Mouse (Mus musculus) heart, postnatal 0 days (tissue): ENCODE results near the gene Gm16181. TPM values are rescaled to one million over a fixed set of nuclear protein-coding genes. Genes with fewer than 3 reads are reported as not detected.

Source experiments
- ATAC-seq: fragments of 200-750 bp; cut with Nextera tagmentation; 2 replicates; pipeline ENCODE4 v1.8.0; 2017; ENCODE audit warnings: low read depth, moderate number of reproducible peaks, moderate library complexity; ENCODE audit not compliant: insufficient read depth
- DNase-seq: peaks from one replicate; pipeline ENCODE4 v3.0.0-alpha.2; 2016; ENCODE audit warnings: low spot score
- H3K27ac ChIP-seq: fragments of 300-500 bp; sonication (generic); 2 replicates; pipeline ENCODE4 v1.5.1; 2014; ENCODE audit warnings: low read depth, mild to moderate bottlenecking
- H3K27me3 ChIP-seq: fragments of 300-500 bp; sonication (generic); 2 replicates; pipeline ENCODE4 v1.6.1; 2014; ENCODE audit warnings: low read length, mixed read lengths; ENCODE audit not compliant: control insufficient read depth, insufficient read depth
- H3K36me3 ChIP-seq: fragments of 300-500 bp; sonication (generic); replicated peaks from 2 replicates; pipeline ENCODE4 v1.6.1; 2014; ENCODE audit warnings: low read length, mixed read lengths; ENCODE audit not compliant: control insufficient read depth, insufficient read depth
- H3K4me1 ChIP-seq: fragments of 300-500 bp; sonication (generic); 2 replicates; pipeline ENCODE4 v1.6.1; 2014; ENCODE audit warnings: antibody characterized with exemption; ENCODE audit not compliant: control insufficient read depth, insufficient read depth
- H3K4me2 ChIP-seq: fragments of 300-500 bp; sonication (generic); 2 replicates; pipeline ENCODE4 v1.6.1; 2014; ENCODE audit warnings: low read depth, mild to moderate bottlenecking, low read length, moderate library complexity
- H3K4me3 ChIP-seq: fragments of 300-500 bp; sonication (generic); 2 replicates; pipeline ENCODE4 v1.5.1; 2014; ENCODE audit warnings: low read depth, low read length
- H3K9ac ChIP-seq: fragments of 300-500 bp; sonication (generic); replicated peaks from 2 replicates; pipeline ENCODE4 v1.6.1; 2014; ENCODE audit warnings: low read depth, low read length, mixed read lengths
- H3K9me3 ChIP-seq: fragments of 300-500 bp; sonication (generic); replicated peaks from 2 replicates; pipeline ENCODE4 v1.6.1; 2016; ENCODE audit warnings: low read length; ENCODE audit not compliant: control insufficient read depth
- CTCF ChIP-seq: IDR thresholded peaks from 2 replicates; pipeline ENCODE4 v1.5.1; 2016; ENCODE audit warnings: antibody characterized with exemption, control low read depth, low read depth
- EP300 ChIP-seq: IDR thresholded peaks from 2 replicates; pipeline ENCODE4 v1.6.1; 2016; ENCODE audit warnings: antibody characterized with exemption, low read depth
- WGBS: fragments of 180-500 bp; shearing (Covaris S2); extraction: QIAGEN DNeasy Blood & Tissue Kit; methylation state at CpG from one replicate; pipeline ENCODE4 v1.1.7; 2014; 5-methylcytosine and 5-hydroxymethylcytosine counted together
- polyA plus RNA-seq: library from polyadenylated mRNA; unstranded; fragments of >200 nt; fragmentation: Nextera tagmentation; extraction: Ambion mirVana; gene quantifications from 2 replicates; pipeline ENCODE4 v1.2.1, GENCODE M21; 2015
- total RNA-seq: library from RNA; depleted of rRNA; stranded (reverse); fragments of >200 nt; gene quantifications from 2 replicates; pipeline ENCODE4 v1.2.3, GENCODE M21; 2014; ENCODE audit warnings: low replicate concordance

Gm16181 gene
- total and polyA plus RNA-seq, 2 experiments from 2014 or later = 0.87 TPM; not detected in 1

GRCm38 (mm10) chr17:35198029-35198428 lies 22.6 kb upstream of the Gm16181 start:
- peaks cover 5% of the 10 kb centered on the region for H3K4me1 ChIP-seq
- TF ChIP-seq CTCF (no peak), EP300 (no peak)
- H3K9me3 ChIP-seq = no peaks in the 10 kb centered on the region
- 65% methylated on average over 7 of the region's 7 CpGs for WGBS
- DNase-seq (no peak), ATAC-seq (no peak)
- peaks cover 75% of the 10 kb centered on the region for H3K27me3 ChIP-seq
- no peak overlapping the region for H3K4me3 ChIP-seq
- no peak overlapping the region for H3K4me2 ChIP-seq
- no peak overlapping the region for H3K27ac ChIP-seq
- no peaks in the 10 kb centered on the region for H3K36me3 ChIP-seq
- H3K9ac ChIP-seq = no peak overlapping the region

GRCm38 (mm10) chr17:35198946-35199345 lies 21.7 kb upstream of the Gm16181 start:
- Histone ChIP-seq H3K27me3 (peaks cover 74% of the 10 kb centered on the region), H3K4me2 (no peak overlapping the region), H3K36me3 (no peaks in the 10 kb centered on the region), H3K9ac (no peak overlapping the region), H3K4me3 (no peak overlapping the region), H3K4me1 (peaks cover 5% of the 10 kb centered on the region), H3K27ac (no peak overlapping the region), H3K9me3 (no peaks in the 10 kb centered on the region)
- WGBS = 39% methylated on average over 8 of the region's 8 CpGs
- no peak for ATAC-seq
- no peak for TF ChIP-seq CTCF
- DNase-seq = no peak

GRCm38 (mm10) chr17:35200398-35200797 lies 20.2 kb upstream of the Gm16181 start:
- H3K27ac ChIP-seq = no peak overlapping the region; the same call in 1 of the 2 replicates
- 65% methylated on average over 11 of the region's 11 CpGs for WGBS
- H3K4me2 ChIP-seq = peak overlapping the region; percentile 23; the same call in 1 of the 2 replicates
- H3K9me3 ChIP-seq = no peaks in the 10 kb centered on the region
- H3K27me3 ChIP-seq = peaks cover 71% of the 10 kb centered on the region
- H3K4me1 ChIP-seq = peaks cover 5% of the 10 kb centered on the region
- no peak for ATAC-seq
- no peak for TF ChIP-seq CTCF
- TF ChIP-seq EP300 = no peak
- H3K36me3 ChIP-seq = no peaks in the 10 kb centered on the region
- DNase-seq = no peak
- no peak overlapping the region for H3K9ac ChIP-seq
- no peak overlapping the region for H3K4me3 ChIP-seq

- Histone ChIP-seq H3K4me1 (peaks cover 2% of the 10 kb centered on the region; the same call in 1 of the 2 replicates), H3K27me3 (peaks cover 64% of the 10 kb centered on the region), H3K4me2 (peak overlapping the region; percentile 23), H3K27ac (no peak overlapping the region), H3K36me3 (no peaks in the 10 kb centered on the region), H3K9me3 (no peaks in the 10 kb centered on the region), H3K4me3 (peak overlapping the region; percentile 2; the same call in 1 of the 2 replicates), H3K9ac (no peak overlapping the region)
- DNase-seq = no peak
- TF ChIP-seq CTCF (no peak), EP300 (no peak)
- 45% methylated on average over 11 of the region's 11 CpGs for WGBS
- ATAC-seq = no peak
Observed at GRCm38 (mm10) chr17:35201128-35201527, 19.5 kb upstream of the Gm16181 start.

GRCm38 (mm10) chr17:35201787-35202186 lies 18.8 kb upstream of the Gm16181 start, which contains the start of gene Tnf:
Tnf (minus strand) TSS chr17:35202007.
- Histone ChIP-seq H3K27ac (no peak within 1 kb of the TSS), H3K4me1 (no peaks in the 10 kb centered on the region), H3K36me3 (no peaks in the 10 kb centered on the region), H3K9ac (no peak within 1 kb of the TSS), H3K9me3 (no peaks in the 10 kb centered on the region), H3K4me3 (peak within 1 kb of the TSS; percentile 2; the same call in 1 of the 2 replicates), H3K4me2 (peak within 1 kb of the TSS; percentile 23), H3K27me3 (peaks cover 58% of the 10 kb centered on the region)
- no peak for TF ChIP-seq EP300
- no peak for TF ChIP-seq CTCF
- DNase-seq = no peak
- 31% methylated on average over 13 of the region's 13 CpGs for WGBS
- no peak for ATAC-seq

GRCm38 (mm10) chr17:35202442-35202841 lies 18.2 kb upstream of the Gm16181 start:
- ATAC-seq = no peak
- DNase-seq = no peak
- 58% methylated on average over 4 of the region's 4 CpGs for WGBS

More at GRCm38 (mm10) chr17:35202442-35202841, 18.2 kb upstream of the Gm16181 start:
- Histone ChIP-seq H3K9me3 (no peaks in the 10 kb centered on the region), H3K4me1 (no peaks in the 10 kb centered on the region), H3K9ac (no peak overlapping the region), H3K36me3 (no peaks in the 10 kb centered on the region), H3K27me3 (peaks cover 53% of the 10 kb centered on the region), H3K27ac (no peak overlapping the region), H3K4me2 (no peak overlapping the region), H3K4me3 (no peak overlapping the region)
- TF ChIP-seq EP300 (no peak), CTCF (no peak)
